Mouse (Mus musculus): ENCODE measurements around the gene Mad2l2.
A peak's percentile ranks its signal among the peaks of the same experiment; 100 is the strongest.
"Not testable (repeated sequence)": the region's sequence is repeated elsewhere in the genome, so short reads cannot be mapped to it uniquely, and the experiment has no call there.

Gene Mad2l2

DNA sequence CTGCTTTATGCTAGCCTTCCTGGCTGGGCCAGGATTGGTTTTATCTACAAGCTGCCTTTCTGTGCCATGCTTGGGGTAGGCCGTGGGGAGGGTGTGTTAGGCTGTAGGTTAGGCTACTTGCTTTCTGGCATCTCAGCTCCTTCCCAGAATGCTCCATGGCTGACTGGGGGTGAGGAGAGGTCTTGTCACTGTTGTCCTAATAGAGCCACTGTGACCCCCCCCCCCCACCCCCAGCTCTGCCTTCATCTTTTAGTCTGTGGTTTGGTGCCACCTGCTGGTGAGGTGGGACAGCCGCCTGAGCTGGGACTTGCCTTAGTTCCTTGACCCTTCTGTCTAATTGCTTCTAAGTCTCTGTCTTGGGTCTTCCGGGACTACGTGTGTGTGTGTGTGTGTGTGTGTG lies 36.8 kb downstream of the Mad2l2 start:
- Histone ChIP-seq H3K4me3 (replicated peaks; ENCODE audit: low read length) (no peak overlapping the region; the same call in 1 of the 2 replicates), H3K36me3 (ENCODE audit: insufficient read depth, low read length) (no peaks in the 10 kb centered on the region), H3K9me3 (ENCODE audit: low read length) (no peaks in the 10 kb centered on the region), H3K27me3 (ENCODE audit: insufficient read depth, low read length) (peaks cover 48% of the 10 kb centered on the region), H3K4me1 (replicated peaks; ENCODE audit: low read depth, low read length) (peaks cover 62% of the 10 kb centered on the region)
- TF ChIP-seq CTCF (conservative IDR thresholded peaks at IDR 0.05; ENCODE audit: low read length) (peak; percentile 51), POU5F1 (IDR thresholded peaks at IDR 0.05; ENCODE audit: borderline replicate concordance, low read length) (no peak), NANOG (IDR thresholded peaks at IDR 0.05; ENCODE audit: borderline replicate concordance, low read length) (no peak)

DNA sequence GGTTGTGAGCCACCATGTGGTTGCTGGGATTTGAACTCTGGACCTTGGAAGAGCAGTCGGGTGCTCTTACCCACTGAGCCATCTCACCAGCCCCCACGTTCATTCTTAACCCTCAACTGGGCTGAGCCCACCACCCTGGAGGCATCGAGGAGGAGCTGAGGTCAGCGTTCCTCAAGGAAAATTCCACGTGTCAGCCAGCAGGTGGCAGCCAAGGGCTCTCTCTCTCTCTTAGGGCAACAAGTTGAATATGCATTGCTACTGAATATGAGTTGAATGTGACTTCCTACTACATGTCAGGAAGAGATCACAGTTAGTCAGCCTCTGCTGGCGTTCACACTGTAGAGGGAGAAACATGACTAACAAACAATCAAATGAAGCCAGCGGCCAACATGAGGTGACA lies 38.1 kb downstream of the Mad2l2 start:
- H3K4me1 ChIP-seq (replicated peaks; ENCODE audit: low read depth, low read length): peaks cover 56% of the 10 kb centered on the region
- H3K27me3 ChIP-seq (ENCODE audit: insufficient read depth, low read length): peaks cover 49% of the 10 kb centered on the region
- no peak overlapping the region for H3K4me3 ChIP-seq (replicated peaks; ENCODE audit: low read length)
- H3K9me3 ChIP-seq (ENCODE audit: low read length): no peaks in the 10 kb centered on the region
- TF ChIP-seq NANOG (IDR thresholded peaks at IDR 0.05; ENCODE audit: borderline replicate concordance, low read length): no peak
- no peak for TF ChIP-seq POU5F1 (IDR thresholded peaks at IDR 0.05; ENCODE audit: borderline replicate concordance, low read length)
- peak; percentile 62 for TF ChIP-seq CTCF (conservative IDR thresholded peaks at IDR 0.05; ENCODE audit: low read length)
- no peaks in the 10 kb centered on the region for H3K36me3 ChIP-seq (ENCODE audit: insufficient read depth, low read length)

DNA sequence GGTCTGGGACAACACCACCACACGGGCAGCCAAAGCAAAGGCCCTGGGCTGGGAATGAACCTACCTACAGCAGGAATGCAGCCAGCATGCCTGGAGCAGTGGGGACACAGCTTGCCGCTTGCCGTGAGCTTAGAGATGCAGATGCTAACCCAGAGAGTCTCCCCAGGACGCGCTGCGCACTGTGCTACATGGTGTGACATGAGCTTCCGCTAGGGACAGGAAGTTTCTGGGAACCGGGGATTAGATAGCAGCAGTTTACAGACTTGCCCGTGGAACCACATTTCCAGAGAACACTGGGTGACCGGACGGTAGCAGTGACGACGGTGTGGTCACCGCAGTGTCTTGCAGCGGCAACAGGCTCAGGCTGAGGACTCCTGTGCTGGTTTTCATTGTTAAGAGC lies 39.4 kb downstream of the Mad2l2 start:
- H3K27me3 ChIP-seq (ENCODE audit: insufficient read depth, low read length): peaks cover 50% of the 10 kb centered on the region
- H3K36me3 ChIP-seq (ENCODE audit: insufficient read depth, low read length): no peaks in the 10 kb centered on the region
- TF ChIP-seq POU5F1 (IDR thresholded peaks at IDR 0.05; ENCODE audit: borderline replicate concordance, low read length) (no peak), NANOG (IDR thresholded peaks at IDR 0.05; ENCODE audit: borderline replicate concordance, low read length) (no peak), CTCF (conservative IDR thresholded peaks at IDR 0.05; ENCODE audit: low read length) (no peak)
- peak overlapping the region; percentile 73 for H3K4me3 ChIP-seq (replicated peaks; ENCODE audit: low read length)
- H3K9me3 ChIP-seq (ENCODE audit: low read length): no peaks in the 10 kb centered on the region
- H3K4me1 ChIP-seq (replicated peaks; ENCODE audit: low read depth, low read length): peaks cover 59% of the 10 kb centered on the region

DNA sequence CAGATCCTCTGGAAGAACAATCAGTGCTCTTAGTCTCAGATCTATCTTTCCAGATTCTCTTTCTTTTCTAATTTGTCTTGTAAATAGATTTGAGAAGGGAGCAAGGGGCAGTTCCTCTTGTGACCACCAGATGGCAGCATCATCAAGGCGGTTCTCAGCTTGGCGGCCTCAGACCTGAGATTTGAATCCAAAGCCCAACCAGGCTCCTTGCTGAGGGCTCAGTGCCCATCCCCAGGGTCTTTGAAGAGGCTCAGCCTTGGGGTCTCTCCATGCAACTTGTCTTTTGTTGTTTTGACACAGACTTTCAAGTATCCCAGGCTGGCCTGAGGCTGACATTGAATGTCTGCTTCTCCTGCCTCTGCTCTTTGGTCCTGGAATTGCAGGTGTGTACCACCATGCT lies 40.7 kb downstream of the Mad2l2 start:
- H3K27me3 ChIP-seq (ENCODE audit: insufficient read depth, low read length): peaks cover 50% of the 10 kb centered on the region
- H3K9me3 ChIP-seq (ENCODE audit: low read length): no peaks in the 10 kb centered on the region
- H3K4me3 ChIP-seq (replicated peaks; ENCODE audit: low read length): no peak overlapping the region
- no peak for TF ChIP-seq POU5F1 (IDR thresholded peaks at IDR 0.05; ENCODE audit: borderline replicate concordance, low read length)
- peak; percentile 100 for TF ChIP-seq CTCF (conservative IDR thresholded peaks at IDR 0.05; ENCODE audit: low read length)
- H3K4me1 ChIP-seq (replicated peaks; ENCODE audit: low read depth, low read length): peaks cover 49% of the 10 kb centered on the region
- H3K36me3 ChIP-seq (ENCODE audit: insufficient read depth, low read length): no peaks in the 10 kb centered on the region

DNA sequence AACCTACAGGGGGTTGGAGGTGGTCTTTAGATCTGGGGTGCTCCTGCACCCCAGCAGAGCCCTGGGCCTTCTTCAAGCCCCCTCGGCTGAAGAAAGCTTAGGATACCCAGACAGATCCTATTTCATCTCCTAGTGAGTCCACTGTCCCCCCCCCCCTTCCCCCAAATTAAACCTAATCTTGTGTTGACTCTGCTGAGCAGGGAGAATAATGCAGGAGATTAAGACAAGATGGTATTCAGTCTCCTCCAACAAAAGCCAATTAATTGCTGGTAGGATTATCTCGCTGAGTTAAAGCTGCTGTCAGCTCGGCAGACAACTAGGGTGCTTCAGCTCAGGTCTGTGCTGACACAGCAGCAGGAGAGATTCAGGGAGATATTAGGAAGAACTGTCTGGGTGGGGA lies 41.1 kb downstream of the Mad2l2 start:
- Histone ChIP-seq H3K27me3 (ENCODE audit: insufficient read depth, low read length) (peaks cover 50% of the 10 kb centered on the region), H3K4me1 (replicated peaks; ENCODE audit: low read depth, low read length) (peaks cover 44% of the 10 kb centered on the region), H3K9me3 (ENCODE audit: low read length) (no peaks in the 10 kb centered on the region), H3K4me3 (replicated peaks; ENCODE audit: low read length) (no peak overlapping the region), H3K36me3 (ENCODE audit: insufficient read depth, low read length) (no peaks in the 10 kb centered on the region)
- no peak for TF ChIP-seq NANOG (IDR thresholded peaks at IDR 0.05; ENCODE audit: borderline replicate concordance, low read length)
- no peak for TF ChIP-seq CTCF (conservative IDR thresholded peaks at IDR 0.05; ENCODE audit: low read length)
- TF ChIP-seq POU5F1 (IDR thresholded peaks at IDR 0.05; ENCODE audit: borderline replicate concordance, low read length): no peak

DNA sequence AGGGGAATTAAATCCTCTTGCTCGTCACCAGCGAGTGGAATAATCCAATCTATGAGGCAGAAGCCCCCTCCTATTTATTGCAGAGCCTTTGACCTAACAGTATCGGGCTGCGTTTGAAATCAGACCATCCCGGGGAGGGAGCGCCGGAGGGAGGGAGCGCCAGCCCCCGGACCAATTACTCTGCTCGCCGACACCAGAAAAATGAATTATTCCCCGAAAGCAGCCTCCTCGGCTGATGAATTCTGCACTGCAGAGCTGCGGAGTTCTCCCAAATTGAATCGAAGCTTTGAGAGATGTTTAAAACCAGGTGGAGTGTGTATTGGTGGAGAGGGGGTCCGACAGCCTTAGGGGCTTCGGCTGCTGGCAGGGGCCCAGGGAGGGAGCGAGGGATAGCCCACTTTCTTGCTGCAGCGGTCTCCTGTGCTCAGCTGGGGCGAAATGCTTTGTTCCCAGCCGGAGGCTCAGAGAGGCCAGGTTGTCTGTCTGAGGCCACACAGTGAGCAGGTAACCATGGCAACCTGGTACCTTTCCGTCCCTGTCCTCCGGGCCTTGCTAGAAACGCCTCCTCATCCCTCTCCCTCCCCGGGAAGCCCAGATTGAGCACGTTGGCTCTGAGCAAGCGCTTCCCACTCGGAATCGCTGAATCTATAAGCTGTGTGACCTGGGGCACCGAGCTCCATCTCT lies 43.8 kb downstream of the Mad2l2 start:
- H3K9me3 ChIP-seq (ENCODE audit: low read length): no peaks in the 10 kb centered on the region
- H3K4me3 ChIP-seq (replicated peaks; ENCODE audit: low read length): peak overlapping the region; percentile 68
- H3K36me3 ChIP-seq (ENCODE audit: insufficient read depth, low read length): no peaks in the 10 kb centered on the region
- H3K4me1 ChIP-seq (replicated peaks; ENCODE audit: low read depth, low read length): peaks cover 32% of the 10 kb centered on the region
- TF ChIP-seq POU5F1 (IDR thresholded peaks at IDR 0.05; ENCODE audit: borderline replicate concordance, low read length) (no peak), NANOG (IDR thresholded peaks at IDR 0.05; ENCODE audit: borderline replicate concordance, low read length) (no peak), CTCF (conservative IDR thresholded peaks at IDR 0.05; ENCODE audit: low read length) (no peak)
- H3K27me3 ChIP-seq (ENCODE audit: insufficient read depth, low read length): peaks cover 64% of the 10 kb centered on the region

DNA sequence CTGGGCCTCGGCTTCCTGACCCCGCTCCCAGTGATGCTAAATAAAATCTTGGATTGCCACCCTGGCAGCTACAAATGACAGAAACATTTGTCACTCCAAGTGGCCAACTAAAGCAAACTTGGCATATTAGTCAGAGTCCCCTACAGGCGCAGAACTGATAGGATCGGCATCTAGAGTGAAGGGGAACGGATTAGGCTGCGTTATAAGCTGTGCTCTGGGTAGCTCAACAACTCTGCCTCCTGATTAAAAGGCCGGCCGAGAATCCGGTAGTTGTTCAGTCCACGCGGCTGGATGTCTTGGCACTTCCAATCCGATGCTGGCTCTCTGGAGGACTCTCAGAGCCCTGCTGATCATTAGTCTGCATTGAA lies 44.3 kb downstream of the Mad2l2 start:
- Histone ChIP-seq H3K36me3 (ENCODE audit: insufficient read depth, low read length) (no peaks in the 10 kb centered on the region), H3K4me3 (replicated peaks; ENCODE audit: low read length) (peak overlapping the region; percentile 68), H3K4me1 (replicated peaks; ENCODE audit: low read depth, low read length) (peaks cover 28% of the 10 kb centered on the region), H3K9me3 (ENCODE audit: low read length) (no peaks in the 10 kb centered on the region), H3K27me3 (ENCODE audit: insufficient read depth, low read length) (peaks cover 70% of the 10 kb centered on the region)
- TF ChIP-seq POU5F1 (IDR thresholded peaks at IDR 0.05; ENCODE audit: borderline replicate concordance, low read length): no peak
- TF ChIP-seq NANOG (IDR thresholded peaks at IDR 0.05; ENCODE audit: borderline replicate concordance, low read length): no peak
- TF ChIP-seq CTCF (conservative IDR thresholded peaks at IDR 0.05; ENCODE audit: low read length): no peak

DNA sequence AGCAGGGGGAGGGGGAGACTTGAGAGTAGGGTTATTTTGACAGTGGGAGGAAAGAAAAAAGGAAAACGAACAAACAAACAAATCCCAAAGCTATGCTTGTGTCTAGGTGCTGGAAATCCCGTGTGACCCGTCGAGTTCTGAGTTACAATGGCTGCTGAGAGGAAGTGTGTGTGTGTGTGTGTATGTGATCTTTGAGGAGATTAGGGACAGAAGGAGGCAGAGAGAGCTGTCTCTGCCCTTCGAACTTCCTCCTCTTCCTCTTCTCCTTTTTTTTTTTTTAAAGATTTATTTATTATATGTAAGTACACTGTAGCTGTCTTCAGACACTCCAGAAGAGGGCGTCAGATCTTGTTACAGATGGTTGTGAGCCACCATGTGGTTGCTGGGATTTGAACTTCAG lies 46.4 kb downstream of the Mad2l2 start:
- H3K36me3 ChIP-seq (ENCODE audit: insufficient read depth, low read length); H3K9me3 ChIP-seq (ENCODE audit: low read length); H3K4me3 ChIP-seq (replicated peaks; ENCODE audit: low read length): not testable (repeated sequence)
- H3K27me3 ChIP-seq (ENCODE audit: insufficient read depth, low read length): peaks cover 68% of the 10 kb centered on the region
- H3K4me1 ChIP-seq (replicated peaks; ENCODE audit: low read depth, low read length): peaks cover 17% of the 10 kb centered on the region

DNA sequence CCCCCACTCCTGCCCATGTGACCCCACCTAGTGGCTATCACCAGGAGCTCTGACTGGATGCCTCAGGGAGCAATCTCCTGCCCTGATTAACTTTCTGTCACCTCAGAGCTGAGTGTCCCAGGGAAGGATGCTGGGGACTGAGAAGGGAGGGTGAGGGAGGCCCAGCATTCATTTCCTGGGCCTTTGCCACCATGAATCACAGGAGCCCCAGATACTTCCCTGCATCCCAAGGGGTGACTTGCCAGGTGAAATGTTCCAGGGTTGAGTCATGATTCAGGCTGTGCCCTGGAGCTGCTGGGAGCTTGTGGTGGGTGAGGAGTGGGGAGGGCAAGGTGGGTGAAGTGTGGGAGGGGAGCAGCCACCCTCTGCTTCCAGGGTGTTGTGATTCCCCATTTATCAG lies 47.5 kb downstream of the Mad2l2 start:
- H3K27me3 ChIP-seq (ENCODE audit: insufficient read depth, low read length): peaks cover 58% of the 10 kb centered on the region
- H3K36me3 ChIP-seq (ENCODE audit: insufficient read depth, low read length): no peaks in the 10 kb centered on the region
- no peaks in the 10 kb centered on the region for H3K9me3 ChIP-seq (ENCODE audit: low read length)
- no peak for TF ChIP-seq CTCF (conservative IDR thresholded peaks at IDR 0.05; ENCODE audit: low read length)
- no peak for TF ChIP-seq NANOG (IDR thresholded peaks at IDR 0.05; ENCODE audit: borderline replicate concordance, low read length)
- no peak for TF ChIP-seq POU5F1 (IDR thresholded peaks at IDR 0.05; ENCODE audit: borderline replicate concordance, low read length)
- H3K4me3 ChIP-seq (replicated peaks; ENCODE audit: low read length): no peak overlapping the region
- peaks cover 28% of the 10 kb centered on the region for H3K4me1 ChIP-seq (replicated peaks; ENCODE audit: low read depth, low read length)
